Mouse (Mus musculus): ENCODE measurements around the gene Adamtsl5. TPM values are rescaled to one million over a fixed set of nuclear protein-coding genes. Genes with fewer than 3 reads are reported as not detected.

The Adamtsl5 gene
- polyA plus RNA-seq, 1 experiment from 2014 or later = 5.8 TPM

GRCm38 (mm10) chr10:80294788-80295303, 53.4 kb downstream of the Adamtsl5 start:
- 0 out of 2 replicates have a peak, but pooled peaks cover 4% of the 10 kb centered on the region for H3K4me1 ChIP-seq (ENCODE audit: control insufficient read depth, insufficient read depth, low read length)
- H3K9me3 ChIP-seq (ENCODE audit: control insufficient read depth, low read length) = no peaks in the 10 kb centered on the region
- no peak for ATAC-seq (ENCODE audit: low read depth)
- 42% methylated on average over 7 of the region's 7 CpGs for WGBS
- H3K4me2 ChIP-seq (ENCODE audit: low read depth, low read length) = no peak overlapping the region
- H3K27me3 ChIP-seq (replicated peaks; ENCODE audit: control insufficient read depth, insufficient read depth, low read length) = peaks cover 18% of the 10 kb centered on the region
- no peak for DNase-seq (ENCODE audit: low spot score)
- H3K36me3 ChIP-seq (ENCODE audit: control insufficient read depth, insufficient read depth, low read length) = peaks cover 22% of the 10 kb centered on the region
- no peak overlapping the region for H3K27ac ChIP-seq (replicated peaks; ENCODE audit: low read depth, low read length)
- no peak overlapping the region for H3K9ac ChIP-seq (ENCODE audit: low read depth, low read length)
- no peak overlapping the region for H3K4me3 ChIP-seq (ENCODE audit: low read depth, low read length)

- Histone ChIP-seq H3K9ac (ENCODE audit: low read depth, low read length) (no peak overlapping the region), H3K4me3 (ENCODE audit: low read depth, low read length) (no peak overlapping the region)
- 62% methylated on average over 4 of the region's 4 CpGs for WGBS
Observed at GRCm38 (mm10) chr10:80294311-80294710, 53.9 kb downstream of the Adamtsl5 start.

GRCm38 (mm10) chr10:80293325-80293724, 54.9 kb downstream of the Adamtsl5 start:
- H3K4me1 ChIP-seq (ENCODE audit: control insufficient read depth, insufficient read depth, low read length) = 0 out of 2 replicates have a peak, but pooled peaks cover 4% of the 10 kb centered on the region
- peak overlapping the region; percentile 98 for H3K4me2 ChIP-seq (ENCODE audit: low read depth, low read length)
- peak overlapping the region; percentile 99 for H3K9ac ChIP-seq (ENCODE audit: low read depth, low read length)
- peaks cover 28% of the 10 kb centered on the region for H3K36me3 ChIP-seq (ENCODE audit: control insufficient read depth, insufficient read depth, low read length)
- peak overlapping the region; percentile 97 for H3K4me3 ChIP-seq (ENCODE audit: low read depth, low read length)
- no peak for ATAC-seq (ENCODE audit: low read depth)
- 24% methylated on average over 14 of the region's 14 CpGs for WGBS
- no peaks in the 10 kb centered on the region for H3K9me3 ChIP-seq (ENCODE audit: control insufficient read depth, low read length)
- no peak for DNase-seq (ENCODE audit: low spot score)
- peak overlapping the region; percentile 94 for H3K27ac ChIP-seq (replicated peaks; ENCODE audit: low read depth, low read length)
- H3K27me3 ChIP-seq (replicated peaks; ENCODE audit: control insufficient read depth, insufficient read depth, low read length) = peaks cover 3% of the 10 kb centered on the region

More at GRCm38 (mm10) chr10:80294311-80294710, 53.9 kb downstream of the Adamtsl5 start:
- DNase-seq (ENCODE audit: low spot score) (no peak), ATAC-seq (ENCODE audit: low read depth) (no peak)
- H3K4me1 ChIP-seq (ENCODE audit: control insufficient read depth, insufficient read depth, low read length) = 0 out of 2 replicates have a peak, but pooled peaks cover 4% of the 10 kb centered on the region
- H3K9me3 ChIP-seq (ENCODE audit: control insufficient read depth, low read length) = no peaks in the 10 kb centered on the region
- peaks cover 22% of the 10 kb centered on the region for H3K36me3 ChIP-seq (ENCODE audit: control insufficient read depth, insufficient read depth, low read length)
- H3K27ac ChIP-seq (replicated peaks; ENCODE audit: low read depth, low read length) = no peak overlapping the region
- no peak overlapping the region for H3K4me2 ChIP-seq (ENCODE audit: low read depth, low read length)
- peaks cover 13% of the 10 kb centered on the region for H3K27me3 ChIP-seq (replicated peaks; ENCODE audit: control insufficient read depth, insufficient read depth, low read length)

- DNase-seq (ENCODE audit: low spot score) = peak; percentile 98
- WGBS = under 1% methylated on average over 54 of the region's 72 CpGs
- Histone ChIP-seq H3K4me3 (ENCODE audit: low read depth, low read length) (peak within 1 kb of the TSS; percentile 97), H3K9ac (ENCODE audit: low read depth, low read length) (peak within 1 kb of the TSS; percentile 99), H3K27ac (replicated peaks; ENCODE audit: low read depth, low read length) (peak within 1 kb of the TSS; percentile 94), H3K27me3 (replicated peaks; ENCODE audit: control insufficient read depth, insufficient read depth, low read length) (no peaks in the 10 kb centered on the region; the same call in 1 of the 2 replicates), H3K9me3 (ENCODE audit: control insufficient read depth, low read length) (no peaks in the 10 kb centered on the region), H3K4me1 (ENCODE audit: control insufficient read depth, insufficient read depth, low read length) (0 out of 2 replicates have a peak, but pooled peaks cover 4% of the 10 kb centered on the region), H3K4me2 (ENCODE audit: low read depth, low read length) (peak within 1 kb of the TSS; percentile 98), H3K36me3 (ENCODE audit: control insufficient read depth, insufficient read depth, low read length) (peaks cover 36% of the 10 kb centered on the region)
- peak; percentile 87 for ATAC-seq (ENCODE audit: low read depth)
Observed at GRCm38 (mm10) chr10:80292251-80293146, 55.7 kb downstream of the Adamtsl5 start, which contains the start of gene Rps15. Rps15 (plus strand) TSS chr10:80292453.

Small RNA genes lying within 50 kb of the gene (microRNA-seq; reads per million reads assigned to microRNA genes)
- gene Gm22721 (ENCODE audit: borderline number of aligned reads) = not detected

Other genes with a start within 250 kb of the Adamtsl5 start
- gene Sbno2, start 242.8 kb downstream of the Adamtsl5 start, polyA plus RNA-seq (2014; fragmentation: Nextera tagmentation; extraction: Ambion mirVana) = 12.8 and 14.1 TPM in 2 replicates
- gene Stk11, start 232.6 kb downstream of the Adamtsl5 start, polyA plus RNA-seq (2014; fragmentation: Nextera tagmentation; extraction: Ambion mirVana) = 32.6 and 32.7 TPM in 2 replicates
- gene Atp5d, start 209.8 kb downstream of the Adamtsl5 start, polyA plus RNA-seq (2014; fragmentation: Nextera tagmentation; extraction: Ambion mirVana) = 474 and 475 TPM in 2 replicates
- 7.3 and 9.0 TPM in 2 replicates for gene Cbarp, start 207.6 kb downstream of the Adamtsl5 start, polyA plus RNA-seq (2014; fragmentation: Nextera tagmentation; extraction: Ambion mirVana)
- 34.2 and 37.0 TPM in 2 replicates for gene Midn, start 200.1 kb downstream of the Adamtsl5 start, polyA plus RNA-seq (2014; fragmentation: Nextera tagmentation; extraction: Ambion mirVana)
- gene Cirbp, start 182.4 kb downstream of the Adamtsl5 start, polyA plus RNA-seq (2014; fragmentation: Nextera tagmentation; extraction: Ambion mirVana) = 59.7 and 88.3 TPM in 2 replicates
- 11.0 and 13.1 TPM in 2 replicates for gene 1600002K03Rik, start 175.5 kb downstream of the Adamtsl5 start, polyA plus RNA-seq (2014; fragmentation: Nextera tagmentation; extraction: Ambion mirVana)
- 20.9 and 23.6 TPM in 2 replicates for gene Efna2, start 168.9 kb downstream of the Adamtsl5 start, polyA plus RNA-seq (2014; fragmentation: Nextera tagmentation; extraction: Ambion mirVana)
- 50.8 and 52.1 TPM in 2 replicates for gene Mum1, start 122.0 kb downstream of the Adamtsl5 start, polyA plus RNA-seq (2014; fragmentation: Nextera tagmentation; extraction: Ambion mirVana)
- 360 and 370 TPM in 2 replicates for gene Ndufs7, start 99.3 kb downstream of the Adamtsl5 start, polyA plus RNA-seq (2014; fragmentation: Nextera tagmentation; extraction: Ambion mirVana)
- gene Gamt, start 87.4 kb downstream of the Adamtsl5 start, polyA plus RNA-seq (2014; fragmentation: Nextera tagmentation; extraction: Ambion mirVana) = 124 and 139 TPM in 2 replicates
- gene Dazap1, start 86.9 kb downstream of the Adamtsl5 start, polyA plus RNA-seq (2014; fragmentation: Nextera tagmentation; extraction: Ambion mirVana) = 42.3 and 43.5 TPM in 2 replicates
- gene Rps15, start 56.0 kb downstream of the Adamtsl5 start, polyA plus RNA-seq (2014; fragmentation: Nextera tagmentation; extraction: Ambion mirVana) = 1,047 and 1,145 TPM in 2 replicates
- gene Apc2, start 52.4 kb downstream of the Adamtsl5 start, polyA plus RNA-seq (2014; fragmentation: Nextera tagmentation; extraction: Ambion mirVana) = 6.2 and 7.4 TPM in 2 replicates
- 38.5 and 46.3 TPM in 2 replicates for gene 2310011J03Rik, start 27.9 kb downstream of the Adamtsl5 start, polyA plus RNA-seq (2014; fragmentation: Nextera tagmentation; extraction: Ambion mirVana)
- 1.7 and 2.9 TPM in 2 replicates for gene Pcsk4, start 18.9 kb downstream of the Adamtsl5 start, polyA plus RNA-seq (2014; fragmentation: Nextera tagmentation; extraction: Ambion mirVana)
- gene Reep6, start 18.5 kb downstream of the Adamtsl5 start, polyA plus RNA-seq (2014; fragmentation: Nextera tagmentation; extraction: Ambion mirVana) = 5.6 and 7.5 TPM in 2 replicates
- 0.47 and 0.72 TPM in 2 replicates for gene Plk5, start 8.0 kb upstream of the Adamtsl5 start, polyA plus RNA-seq (2014; fragmentation: Nextera tagmentation; extraction: Ambion mirVana)
- gene Mex3d, start 39.2 kb upstream of the Adamtsl5 start, polyA plus RNA-seq (2014; fragmentation: Nextera tagmentation; extraction: Ambion mirVana) = 6.2 and 6.4 TPM in 2 replicates
- gene Mbd3, start 51.1 kb upstream of the Adamtsl5 start, polyA plus RNA-seq (2014; fragmentation: Nextera tagmentation; extraction: Ambion mirVana) = 164 and 186 TPM in 2 replicates
- gene Uqcr11, start 58.4 kb upstream of the Adamtsl5 start, polyA plus RNA-seq (2014; fragmentation: Nextera tagmentation; extraction: Ambion mirVana) = 751 and 879 TPM in 2 replicates
- gene Tcf3, start 85.2 kb upstream of the Adamtsl5 start, polyA plus RNA-seq (2014; fragmentation: Nextera tagmentation; extraction: Ambion mirVana) = 93.7 and 112 TPM in 2 replicates
- gene Onecut3, start 146.4 kb upstream of the Adamtsl5 start, polyA plus RNA-seq (2014; fragmentation: Nextera tagmentation; extraction: Ambion mirVana) = not detected in 2 replicates
- gene Atp8b3, start 190.7 kb upstream of the Adamtsl5 start, polyA plus RNA-seq (2014; fragmentation: Nextera tagmentation; extraction: Ambion mirVana) = 0.13 and 0.24 TPM in 2 replicates
- gene Rexo1, start 213.1 kb upstream of the Adamtsl5 start, polyA plus RNA-seq (2014; fragmentation: Nextera tagmentation; extraction: Ambion mirVana) = 22.6 and 26.2 TPM in 2 replicates
- 9.7 and 9.9 TPM in 2 replicates for gene Klf16, start 228.9 kb upstream of the Adamtsl5 start, polyA plus RNA-seq (2014; fragmentation: Nextera tagmentation; extraction: Ambion mirVana)
- gene Abhd17a, start 241.9 kb upstream of the Adamtsl5 start, polyA plus RNA-seq (2014; fragmentation: Nextera tagmentation; extraction: Ambion mirVana) = 115 and 124 TPM in 2 replicates

All from embryonic facial prominence, embryonic 14.5 days (tissue).